Mouse (Mus musculus): ENCODE measurements at regions not wholly inside any gene's neighbourhood (a gene's known extent, or its start where the extent isn't known, plus 50 kb on each side); places are given as distances from the start of the nearest gene placed in this dataset.

DNA sequence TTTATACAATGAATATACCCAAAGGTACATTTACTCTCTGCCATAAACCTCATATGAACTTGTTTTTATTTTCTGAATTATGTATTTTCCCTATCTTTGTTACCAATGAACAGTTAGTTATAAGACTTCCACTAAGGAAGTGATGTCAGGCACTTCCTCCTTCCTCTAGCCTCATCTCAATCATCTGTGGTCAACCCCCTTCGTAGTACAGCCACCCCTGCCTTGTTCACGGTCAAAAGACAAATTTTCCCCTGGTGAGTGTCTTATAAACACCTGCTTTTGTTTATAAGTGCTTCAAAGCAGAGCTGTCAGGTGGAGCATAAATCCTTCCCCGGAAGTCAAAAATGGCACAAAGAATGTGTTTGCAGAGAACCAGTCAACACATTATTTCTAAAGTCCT lies 312.0 kb downstream of the Spry2 start:
- peaks cover 17% of the 10 kb centered on the region for H3K4me1 ChIP-seq (replicated peaks)
- H3K36me3 ChIP-seq: no peaks in the 10 kb centered on the region
- no peaks in the 10 kb centered on the region for H3K9me3 ChIP-seq
- H3K9ac ChIP-seq: no peak overlapping the region
- no peak overlapping the region for H3K27ac ChIP-seq (replicated peaks)
- no peak overlapping the region for H3K4me3 ChIP-seq
- 62% methylated on average over 3 of the region's 3 CpGs for WGBS
- no peak overlapping the region for H3K4me2 ChIP-seq
- H3K27me3 ChIP-seq: no peaks in the 10 kb centered on the region
- ATAC-seq (ENCODE audit: low FRiP score, low read depth): no peak

DNA sequence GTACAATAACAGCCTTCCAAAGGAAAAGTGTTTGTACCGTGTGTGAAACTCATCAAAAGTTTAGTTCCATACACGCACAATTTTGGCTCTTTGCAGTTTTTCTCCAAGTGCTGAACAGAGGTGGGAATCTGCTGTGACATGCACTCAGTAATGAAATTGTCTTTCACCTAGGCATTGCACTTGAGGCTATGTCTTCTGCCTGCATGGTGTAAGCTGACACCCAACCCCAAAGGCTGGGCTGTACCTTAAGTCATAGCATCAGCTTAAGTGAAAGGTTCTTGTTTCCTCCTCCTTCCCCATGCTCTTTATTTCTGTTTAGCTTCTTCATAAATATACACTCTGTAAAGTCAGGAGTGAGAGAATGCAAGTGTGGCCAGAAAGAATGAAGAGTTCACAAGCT lies 313.1 kb downstream of the Spry2 start:
- WGBS: 92% methylated on average over 2 of the region's 2 CpGs
- no peak for ATAC-seq (ENCODE audit: low FRiP score, low read depth)
- H3K27ac ChIP-seq (replicated peaks): no peak overlapping the region
- H3K36me3 ChIP-seq: no peaks in the 10 kb centered on the region
- no peaks in the 10 kb centered on the region for H3K27me3 ChIP-seq
- H3K9ac ChIP-seq: no peak overlapping the region
- no peak overlapping the region for H3K4me2 ChIP-seq
- no peak overlapping the region for H3K4me3 ChIP-seq
- no peaks in the 10 kb centered on the region for H3K9me3 ChIP-seq
- H3K4me1 ChIP-seq (replicated peaks): peaks cover 7% of the 10 kb centered on the region; the same call in 1 of the 2 replicates

DNA sequence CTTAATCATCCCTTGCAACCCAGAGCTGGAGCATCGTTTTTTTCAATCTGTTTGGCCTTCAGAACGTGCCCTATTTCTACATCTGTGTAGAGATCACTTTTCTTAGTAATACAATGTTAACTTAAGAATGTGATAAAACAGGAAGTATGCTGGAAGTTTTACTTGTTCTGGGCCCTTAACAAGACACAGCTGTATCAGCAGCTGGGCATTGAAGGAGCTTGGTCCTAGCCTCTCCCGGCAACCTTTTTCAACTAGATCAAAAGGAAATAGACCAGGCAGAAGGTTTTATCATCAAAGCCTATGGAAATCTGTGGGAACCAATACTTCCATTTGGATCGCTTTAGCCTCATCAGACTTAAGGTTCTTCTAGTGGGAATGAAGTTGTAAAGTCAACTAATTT lies 317.9 kb downstream of the Ndfip2 start:
- Histone ChIP-seq H3K27me3 (no peaks in the 10 kb centered on the region), H3K36me3 (no peaks in the 10 kb centered on the region)
- 72% methylated on average over 4 of the region's 4 CpGs for WGBS

DNA sequence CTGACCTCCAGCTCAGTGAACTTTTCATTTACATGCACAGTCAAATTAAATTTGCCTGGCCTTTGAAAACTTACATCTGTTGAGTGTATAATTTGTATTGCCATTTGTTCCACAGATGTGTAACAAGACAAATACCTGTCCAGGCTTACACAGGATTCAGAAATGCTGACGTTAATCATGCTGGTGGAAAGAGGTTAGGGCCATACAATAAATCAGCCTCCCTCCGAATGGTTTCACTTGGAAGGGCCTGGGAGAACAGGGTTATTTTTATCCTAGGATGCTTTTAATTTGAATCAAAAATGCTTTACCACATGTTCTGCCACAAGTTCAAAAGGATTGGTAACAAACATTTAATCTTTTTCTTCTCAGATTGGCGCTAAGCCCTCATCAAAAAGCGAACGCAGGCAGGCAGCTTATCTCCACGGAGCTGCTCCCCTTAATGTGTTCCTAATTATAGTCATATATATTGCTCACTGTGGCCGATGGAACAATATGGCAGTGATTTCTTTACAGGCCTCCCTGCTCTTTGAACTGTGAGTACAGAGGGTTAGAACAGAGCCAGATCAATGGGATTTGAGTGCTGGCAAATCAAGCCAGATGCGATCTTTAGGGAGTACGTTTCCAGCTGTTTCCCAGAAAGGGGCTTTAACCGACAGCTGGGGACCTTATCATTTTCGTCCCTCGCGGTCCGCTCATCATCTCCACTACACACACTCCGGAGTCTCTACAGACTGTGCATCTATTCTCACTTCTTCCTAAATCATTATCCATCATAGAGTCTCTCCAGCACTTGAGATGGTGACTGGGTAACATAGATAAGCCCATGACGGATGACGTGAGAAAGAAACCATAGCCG lies 313.9 kb downstream of the Ndfip2 start:
- WGBS: 51% methylated on average over 18 of the region's 18 CpGs
- H3K36me3 ChIP-seq: no peaks in the 10 kb centered on the region
- H3K9ac ChIP-seq: no peak overlapping the region
- H3K9me3 ChIP-seq: no peaks in the 10 kb centered on the region
- H3K4me1 ChIP-seq (replicated peaks): no peaks in the 10 kb centered on the region
- H3K4me2 ChIP-seq: no peak overlapping the region
- no peak overlapping the region for H3K27ac ChIP-seq (replicated peaks)
- H3K27me3 ChIP-seq: no peaks in the 10 kb centered on the region
- no peak overlapping the region for H3K4me3 ChIP-seq
- ATAC-seq (ENCODE audit: low FRiP score, low read depth): peak; percentile 54; the same call in 1 of the 2 replicates

More for the DNA sequence above, 317.9 kb downstream of the Ndfip2 start:
- no peaks in the 10 kb centered on the region for H3K4me1 ChIP-seq (replicated peaks)
- H3K9me3 ChIP-seq: no peaks in the 10 kb centered on the region
- no peak for ATAC-seq (ENCODE audit: low FRiP score, low read depth)
- no peak overlapping the region for H3K4me2 ChIP-seq
- no peak overlapping the region for H3K4me3 ChIP-seq
- H3K27ac ChIP-seq (replicated peaks): no peak overlapping the region
- no peak overlapping the region for H3K9ac ChIP-seq

DNA sequence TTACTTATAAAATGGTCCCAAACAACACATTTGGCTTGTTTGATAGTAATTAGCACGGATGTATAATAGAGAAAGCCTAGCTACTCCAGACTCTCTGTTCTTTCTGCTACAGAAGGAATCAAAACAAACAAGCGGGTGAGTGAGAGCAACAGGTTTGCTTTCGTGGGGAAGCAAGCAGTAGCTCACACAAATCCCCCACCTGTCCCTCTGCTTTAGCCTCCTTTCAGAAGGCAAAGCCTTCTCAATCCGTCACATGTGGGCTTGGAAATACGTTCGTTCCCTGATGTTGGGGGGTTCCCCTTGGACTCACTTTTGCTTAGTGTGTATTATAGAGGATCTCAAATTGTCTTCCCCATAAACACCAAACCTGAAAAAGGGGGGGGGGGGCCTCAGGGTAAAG lies 311.8 kb downstream of the Ndfip2 start:
- H3K9ac ChIP-seq: no peak overlapping the region
- H3K27ac ChIP-seq (replicated peaks): no peak overlapping the region
- H3K27me3 ChIP-seq: no peaks in the 10 kb centered on the region
- 81% methylated on average over 6 of the region's 6 CpGs for WGBS
- H3K9me3 ChIP-seq: no peaks in the 10 kb centered on the region
- H3K4me1 ChIP-seq (replicated peaks): no peaks in the 10 kb centered on the region
- no peaks in the 10 kb centered on the region for H3K36me3 ChIP-seq
- no peak overlapping the region for H3K4me3 ChIP-seq
- H3K4me2 ChIP-seq: no peak overlapping the region
- ATAC-seq (ENCODE audit: low FRiP score, low read depth): no peak

DNA sequence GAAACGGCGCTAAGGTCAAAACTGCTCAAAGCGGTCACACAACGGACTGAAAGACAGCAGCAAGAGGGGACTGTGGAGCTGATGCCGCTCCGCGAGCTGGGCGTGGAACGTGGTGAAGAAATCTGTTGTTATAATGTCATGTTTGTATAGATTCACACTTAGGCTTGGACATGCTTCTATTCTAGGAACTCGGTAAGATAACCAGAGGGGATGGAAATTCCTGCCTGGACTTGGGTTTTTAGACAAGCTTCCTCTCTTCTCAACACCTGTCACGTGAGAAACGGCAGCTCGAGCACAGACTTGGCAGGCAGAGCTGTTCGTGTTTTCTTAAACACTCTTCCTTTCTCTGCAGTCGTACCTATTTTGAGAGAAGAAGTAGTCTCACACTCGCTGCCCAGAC lies 307.5 kb downstream of the Ndfip2 start:
- 81% methylated on average over 16 of the region's 16 CpGs for WGBS
- Histone ChIP-seq H3K27ac (replicated peaks) (no peak overlapping the region), H3K36me3 (no peaks in the 10 kb centered on the region), H3K4me2 (no peak overlapping the region), H3K4me3 (no peak overlapping the region), H3K27me3 (no peaks in the 10 kb centered on the region), H3K4me1 (replicated peaks) (no peaks in the 10 kb centered on the region), H3K9ac (no peak overlapping the region), H3K9me3 (no peaks in the 10 kb centered on the region)
- ATAC-seq (ENCODE audit: low FRiP score, low read depth): no peak

DNA sequence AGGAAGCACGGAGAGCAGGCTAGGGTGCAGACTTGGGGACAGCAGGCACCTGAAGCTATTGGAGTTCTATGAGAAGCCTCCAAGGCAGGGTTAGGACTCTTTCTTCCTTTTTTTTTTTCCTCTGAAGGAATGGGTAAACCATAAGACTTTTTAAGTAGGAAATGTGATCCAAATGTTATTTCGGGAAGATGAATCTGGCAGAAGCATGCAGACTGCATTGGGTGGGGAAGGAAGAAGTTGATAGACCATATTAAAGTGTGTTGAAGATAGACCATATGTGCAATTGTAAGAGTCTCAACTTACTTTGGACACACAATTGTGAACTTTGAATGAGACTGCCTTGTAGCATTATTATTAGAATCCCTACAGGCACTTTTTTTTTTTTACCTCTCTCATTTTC lies 304.5 kb downstream of the Ndfip2 start:
- 93% methylated on average over 2 of the region's 2 CpGs for WGBS
- no peaks in the 10 kb centered on the region for H3K4me1 ChIP-seq (replicated peaks)
- H3K4me3 ChIP-seq: no peak overlapping the region
- no peak overlapping the region for H3K9ac ChIP-seq
- no peaks in the 10 kb centered on the region for H3K9me3 ChIP-seq
- H3K27ac ChIP-seq (replicated peaks): no peak overlapping the region
- ATAC-seq (ENCODE audit: low FRiP score, low read depth): no peak
- no peaks in the 10 kb centered on the region for H3K27me3 ChIP-seq
- H3K36me3 ChIP-seq: no peaks in the 10 kb centered on the region
- no peak overlapping the region for H3K4me2 ChIP-seq

DNA sequence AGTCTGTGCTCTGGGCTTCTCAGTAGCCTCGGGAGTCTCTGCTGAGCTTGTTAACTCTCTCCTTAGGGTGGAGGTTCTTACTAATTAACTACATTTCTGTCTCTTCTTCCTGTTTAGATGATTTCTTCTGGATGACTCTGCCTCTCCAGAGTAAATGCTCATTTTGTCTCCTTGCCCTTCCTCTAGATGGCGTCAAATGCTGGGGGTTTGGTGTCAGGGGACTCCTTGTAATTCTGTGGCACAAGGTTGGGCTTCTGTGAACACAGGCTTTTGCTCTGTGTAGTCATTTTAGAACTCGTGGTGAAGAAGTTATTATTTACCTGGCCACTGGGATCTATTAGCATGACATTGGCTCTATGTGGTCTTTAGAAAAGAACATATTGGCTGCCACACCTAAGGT lies 298.4 kb downstream of the Ndfip2 start:
- H3K27me3 ChIP-seq: no peaks in the 10 kb centered on the region
- no peaks in the 10 kb centered on the region for H3K36me3 ChIP-seq
- H3K9me3 ChIP-seq: no peaks in the 10 kb centered on the region
- H3K9ac ChIP-seq: no peak overlapping the region
- H3K4me3 ChIP-seq: no peak overlapping the region
- no peak overlapping the region for H3K4me2 ChIP-seq
- no peak overlapping the region for H3K27ac ChIP-seq (replicated peaks)
- no peak for ATAC-seq (ENCODE audit: low FRiP score, low read depth)
- 77% methylated on average over 3 of the region's 3 CpGs for WGBS
- H3K4me1 ChIP-seq (replicated peaks): no peaks in the 10 kb centered on the region

DNA sequence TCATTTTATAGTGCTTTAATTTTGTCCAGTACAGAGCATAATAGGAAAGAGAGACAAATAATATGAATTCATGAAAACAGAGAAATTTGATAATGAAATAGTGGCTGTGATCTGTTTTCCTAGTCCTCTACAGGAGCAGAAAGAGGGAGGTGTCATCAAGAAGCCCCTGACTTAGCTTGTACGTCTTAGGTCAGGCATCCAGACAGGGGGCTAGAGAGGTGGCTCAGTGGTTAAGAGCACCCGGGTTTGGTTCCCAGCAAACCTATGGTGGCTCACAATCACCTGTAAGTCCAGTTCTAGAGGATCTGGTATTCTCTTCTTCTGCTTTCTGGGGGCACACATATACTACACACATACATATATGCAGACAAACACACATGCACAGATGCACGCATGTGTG lies 285.7 kb downstream of the Ndfip2 start:
- no peak for ATAC-seq (ENCODE audit: low FRiP score, low read depth)
- WGBS: 79% methylated on average over 3 of the region's 3 CpGs

DNA sequence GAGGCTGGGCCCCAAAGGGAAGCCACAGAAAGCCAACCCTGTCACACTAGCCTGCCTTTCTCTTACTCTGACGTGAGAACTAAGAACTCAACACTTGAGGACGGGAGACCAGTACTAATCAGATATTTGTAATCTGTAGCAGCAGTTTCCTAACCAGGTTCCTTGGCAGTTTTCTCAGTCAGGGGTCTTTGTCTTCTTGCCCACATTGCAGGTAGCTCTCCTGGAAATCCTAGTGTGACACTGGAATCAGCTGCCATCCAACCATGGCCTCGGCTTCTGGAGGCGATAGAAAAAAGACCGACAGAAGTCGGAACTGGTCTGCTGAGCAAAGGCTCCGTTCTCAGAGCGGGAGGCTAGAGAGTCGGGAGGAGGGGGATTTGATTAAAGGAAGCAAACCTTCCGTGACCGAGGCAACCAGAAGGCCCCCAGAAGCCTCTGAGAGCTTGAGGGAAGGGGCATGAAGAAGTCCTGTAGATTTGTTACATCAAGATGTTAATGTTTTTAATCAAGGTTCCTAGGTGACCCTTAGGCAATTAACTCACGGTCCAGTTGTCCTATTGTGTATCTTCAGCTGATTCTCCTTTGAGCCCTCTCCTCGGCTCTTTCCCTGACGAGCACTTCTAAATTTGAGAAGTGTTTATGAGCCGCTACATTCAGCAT lies 284.2 kb downstream of the Ndfip2 start:
- peak overlapping the region; percentile 16; the same call in 1 of the 2 replicates for H3K9ac ChIP-seq
- ATAC-seq (ENCODE audit: low FRiP score, low read depth): peak; percentile 73
- H3K36me3 ChIP-seq: no peaks in the 10 kb centered on the region
- H3K27me3 ChIP-seq: no peaks in the 10 kb centered on the region
- H3K4me1 ChIP-seq (replicated peaks): peaks cover 14% of the 10 kb centered on the region
- H3K4me2 ChIP-seq: peak overlapping the region; percentile 55
- WGBS: 6% methylated on average over 15 of the region's 15 CpGs
- no peaks in the 10 kb centered on the region for H3K9me3 ChIP-seq
- peak overlapping the region; percentile 25 for H3K4me3 ChIP-seq
- peak overlapping the region; percentile 30; the same call in 1 of the 2 replicates for H3K27ac ChIP-seq (replicated peaks)

More for the DNA sequence above, 285.7 kb downstream of the Ndfip2 start:
- Histone ChIP-seq H3K4me1 (replicated peaks) (peaks cover 14% of the 10 kb centered on the region), H3K9ac (no peak overlapping the region), H3K36me3 (no peaks in the 10 kb centered on the region), H3K27me3 (no peaks in the 10 kb centered on the region), H3K27ac (replicated peaks) (no peak overlapping the region), H3K4me2 (no peak overlapping the region), H3K9me3 (no peaks in the 10 kb centered on the region), H3K4me3 (no peak overlapping the region)

DNA sequence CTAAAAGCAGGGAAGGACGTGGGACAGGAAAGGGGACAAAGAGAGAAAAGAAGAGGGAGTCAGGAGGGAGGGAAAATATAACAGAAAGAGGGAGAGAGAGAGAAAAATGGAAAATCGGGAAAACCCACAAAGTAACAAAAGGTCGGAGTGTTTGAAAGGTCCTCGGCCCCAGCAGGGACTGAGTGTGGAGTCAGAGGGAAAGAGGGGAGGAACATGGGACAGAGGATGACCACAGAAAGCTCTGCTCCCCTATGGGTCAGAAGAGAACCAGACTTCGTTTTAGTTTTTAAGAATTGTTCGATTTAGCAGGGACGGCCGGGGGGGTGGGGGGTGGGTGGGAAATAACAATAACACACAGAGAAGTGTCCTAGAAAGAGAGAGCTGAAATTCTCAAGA lies 283.7 kb downstream of the Ndfip2 start:
- Histone ChIP-seq H3K27me3 (no peaks in the 10 kb centered on the region), H3K9ac (no peak overlapping the region), H3K27ac (replicated peaks) (peak overlapping the region; percentile 30; the same call in 1 of the 2 replicates), H3K9me3 (no peaks in the 10 kb centered on the region), H3K4me2 (peak overlapping the region; percentile 55; the same call in 1 of the 2 replicates), H3K36me3 (no peaks in the 10 kb centered on the region), H3K4me1 (replicated peaks) (peaks cover 14% of the 10 kb centered on the region), H3K4me3 (no peak overlapping the region)
- ATAC-seq (ENCODE audit: low FRiP score, low read depth): 0 out of 2 replicates have a peak, but pooled peaks have one; percentile 27
- 43% methylated on average over 8 of the region's 8 CpGs for WGBS

DNA sequence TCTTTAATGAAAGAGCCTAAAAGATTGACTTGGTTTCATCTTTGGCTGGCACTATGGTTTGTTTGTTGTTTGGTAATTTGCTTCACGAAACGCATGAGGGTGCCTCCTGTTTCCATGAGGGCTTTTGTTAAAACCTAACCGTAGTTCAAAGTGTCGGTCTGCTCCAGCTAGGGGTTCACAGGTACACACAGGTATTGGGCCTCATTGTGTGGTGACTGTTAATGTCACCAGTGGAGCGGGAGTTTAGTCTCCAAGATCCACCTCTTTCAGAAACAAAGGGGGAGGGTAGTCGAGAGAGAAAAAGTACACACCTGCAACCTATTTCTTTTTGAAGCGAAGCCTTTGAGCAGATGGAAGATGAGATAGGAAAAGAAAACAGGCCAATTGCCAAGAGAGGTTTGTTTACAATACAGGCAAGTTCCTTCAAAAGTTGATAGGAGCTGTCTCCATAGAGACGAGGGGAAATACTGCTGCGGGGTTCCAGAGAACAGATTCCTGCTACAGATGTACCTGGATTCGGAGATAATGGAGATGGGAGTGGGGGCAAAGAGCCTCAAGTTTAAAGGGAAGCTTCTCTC lies 273.9 kb downstream of the Ndfip2 start:
- Histone ChIP-seq H3K27me3 (no peaks in the 10 kb centered on the region), H3K4me3 (no peak overlapping the region), H3K27ac (replicated peaks) (no peak overlapping the region), H3K9ac (no peak overlapping the region), H3K9me3 (no peaks in the 10 kb centered on the region), H3K36me3 (no peaks in the 10 kb centered on the region), H3K4me1 (replicated peaks) (no peaks in the 10 kb centered on the region), H3K4me2 (no peak overlapping the region)
- ATAC-seq (ENCODE audit: low FRiP score, low read depth): no peak
- WGBS: 82% methylated on average over 10 of the region's 10 CpGs

Data from hindbrain, embryonic 15.5 days (tissue).